Mouse (Mus musculus): ENCODE measurements around the gene Nexmif.

Gene Nexmif

DNA sequence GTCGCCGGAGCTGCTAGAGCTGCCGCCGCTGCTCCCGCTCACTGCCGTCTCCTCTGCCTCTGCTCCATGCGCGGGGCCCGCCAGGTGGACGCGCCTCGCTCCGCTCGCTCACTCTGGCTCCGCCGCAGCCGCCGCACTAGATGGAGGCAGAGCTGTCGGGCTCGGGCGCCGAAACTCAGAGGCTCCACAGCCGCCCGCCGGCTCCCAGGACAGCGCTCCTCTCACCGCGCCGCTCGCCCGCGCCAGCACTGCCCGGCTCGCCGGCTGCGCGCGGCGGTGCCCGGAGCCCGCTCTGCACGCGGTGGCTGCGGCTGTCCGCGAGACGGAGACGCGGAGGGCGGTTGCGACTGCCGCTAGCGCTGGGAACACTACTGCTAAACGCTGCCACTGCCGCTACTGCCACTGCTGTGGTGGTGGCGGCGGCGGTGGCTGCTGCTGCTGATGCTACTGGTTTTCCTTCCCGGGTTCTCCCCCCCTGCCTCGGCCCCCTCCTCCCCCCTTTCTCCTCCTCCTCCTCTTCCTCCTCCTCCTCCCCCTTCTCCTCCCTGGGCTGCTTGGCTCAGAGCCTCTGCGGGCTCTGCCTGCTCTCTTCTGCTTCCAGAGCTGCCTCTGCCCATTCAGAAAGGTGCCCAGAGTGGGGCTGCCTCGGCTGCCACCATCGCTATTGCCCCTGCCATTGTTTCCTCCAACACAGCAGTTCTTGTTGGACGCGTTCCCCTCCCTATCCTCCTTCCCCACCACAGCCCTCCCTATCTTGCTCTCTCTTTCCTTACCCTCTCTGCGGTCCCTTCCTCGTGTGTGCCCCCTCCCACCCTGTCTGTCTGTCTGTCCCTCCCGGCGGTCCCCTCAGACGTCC lies at the start of gene Nexmif:
Nexmif (minus strand) TSS at position 450 of the 856 bp plus-strand sequence.
- peak; percentile 20 for DNase-seq (ENCODE audit: low read depth, low spot score)

DNA sequence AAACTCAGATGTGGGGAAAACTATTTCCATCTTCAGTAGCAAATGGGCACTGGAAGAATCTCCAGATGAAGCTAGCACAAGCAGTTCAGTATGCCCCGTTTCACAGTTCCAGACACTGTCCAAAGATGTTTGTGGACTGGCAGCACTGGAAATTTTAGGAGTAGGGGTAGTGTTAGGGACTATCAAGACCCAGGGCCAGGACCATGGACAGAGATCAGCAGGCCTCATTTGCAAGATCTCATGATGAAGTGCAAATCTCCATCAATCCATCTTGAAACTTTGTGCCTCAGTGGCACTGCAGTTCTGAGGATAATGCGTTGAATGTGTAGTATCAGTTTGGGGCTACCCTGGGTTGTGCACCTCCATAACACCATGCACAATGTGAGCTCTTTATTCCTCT lies 7.7 kb upstream of the Nexmif start:
- DNase-seq (ENCODE audit: low read depth, low spot score), result peak; percentile 24

DNA sequence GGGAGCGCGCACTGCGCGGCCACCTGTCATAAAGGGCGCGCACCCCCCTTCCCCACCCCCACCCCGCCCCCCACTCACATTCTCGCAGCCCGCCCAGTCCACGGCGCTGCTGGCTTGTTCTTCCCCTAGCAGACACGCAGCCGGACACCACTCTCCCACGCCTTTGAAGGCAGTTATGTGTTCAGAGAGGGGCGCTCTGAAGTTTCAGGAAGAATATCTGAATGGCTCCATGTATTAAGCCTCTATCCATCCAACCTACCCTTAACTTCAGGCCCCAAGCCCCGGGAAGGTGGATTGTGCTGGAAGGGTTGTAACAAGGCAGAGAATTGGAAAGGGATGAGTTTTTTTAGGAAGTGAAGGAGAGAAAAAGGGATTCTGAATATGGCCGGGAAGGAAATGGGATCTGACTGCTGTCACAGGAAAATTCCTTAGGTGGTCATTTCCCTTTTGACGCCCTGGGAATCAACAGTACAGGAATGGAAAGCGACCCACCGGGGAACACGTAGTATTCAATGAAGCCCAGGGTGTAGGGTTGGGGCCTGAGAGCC lies 681 bp upstream of the Nexmif start:
- DNase-seq (ENCODE audit: low read depth, low spot score), result no peak

DNA sequence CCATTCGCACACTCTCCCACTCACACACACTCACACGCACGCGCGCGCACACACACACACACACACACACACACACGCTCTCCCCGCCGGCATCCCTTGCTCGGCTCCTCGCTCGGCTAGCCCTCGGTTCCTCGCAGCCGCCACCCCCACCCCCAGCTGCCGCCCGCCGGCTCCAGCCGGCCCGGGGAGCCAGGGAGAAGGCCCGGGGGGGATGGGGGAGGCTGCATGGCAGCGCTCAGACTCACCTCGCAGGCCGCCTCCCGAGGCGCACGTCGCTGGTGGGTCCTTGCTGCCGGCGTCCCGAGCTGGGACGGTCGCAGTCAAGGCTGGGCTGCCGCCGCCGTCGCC lies 623 bp downstream of the Nexmif start:
- peak; percentile 22 for DNase-seq (ENCODE audit: low read depth, low spot score)

DNA sequence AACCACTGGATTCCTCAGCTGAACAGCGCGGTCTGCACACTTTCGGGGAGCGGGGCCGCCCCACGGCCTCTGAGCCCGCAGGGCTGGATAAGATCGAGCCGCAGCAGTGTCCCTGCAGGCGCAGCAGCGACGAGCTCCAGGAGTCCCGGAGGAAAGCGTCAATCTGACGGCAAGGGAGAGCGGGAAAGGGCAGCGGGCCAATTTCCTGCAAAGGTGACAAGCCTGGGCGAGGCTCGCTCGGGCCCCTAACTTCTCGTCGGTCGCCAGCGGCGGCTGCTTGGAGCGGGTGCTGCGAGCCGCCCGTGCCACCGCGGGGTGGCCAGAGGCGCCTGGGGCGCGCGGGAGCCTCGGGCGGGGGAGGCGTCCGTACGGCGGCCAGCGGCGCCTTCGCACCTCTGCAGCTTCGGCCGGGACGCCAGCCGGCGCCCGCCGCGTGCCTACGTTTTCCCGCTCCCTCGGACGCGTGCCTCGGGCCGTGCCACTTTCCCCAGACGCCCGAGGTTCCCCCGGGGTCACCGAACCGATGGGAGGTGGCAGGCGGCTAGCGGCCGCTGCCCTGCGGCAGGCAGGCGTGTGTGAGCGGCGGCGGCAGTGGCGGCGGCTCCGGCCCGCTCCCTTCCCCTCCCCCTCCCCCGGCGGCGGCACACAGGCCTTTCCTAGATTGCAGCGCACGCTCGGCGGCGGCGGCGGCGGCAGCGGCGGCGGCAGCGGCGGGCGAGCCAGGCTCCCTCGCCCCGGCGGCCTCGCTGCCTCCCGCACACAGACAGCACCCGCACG lies 1.2 kb downstream of the Nexmif start:
- DNase-seq (ENCODE audit: low read depth, low spot score), result peak; percentile 39

DNA sequence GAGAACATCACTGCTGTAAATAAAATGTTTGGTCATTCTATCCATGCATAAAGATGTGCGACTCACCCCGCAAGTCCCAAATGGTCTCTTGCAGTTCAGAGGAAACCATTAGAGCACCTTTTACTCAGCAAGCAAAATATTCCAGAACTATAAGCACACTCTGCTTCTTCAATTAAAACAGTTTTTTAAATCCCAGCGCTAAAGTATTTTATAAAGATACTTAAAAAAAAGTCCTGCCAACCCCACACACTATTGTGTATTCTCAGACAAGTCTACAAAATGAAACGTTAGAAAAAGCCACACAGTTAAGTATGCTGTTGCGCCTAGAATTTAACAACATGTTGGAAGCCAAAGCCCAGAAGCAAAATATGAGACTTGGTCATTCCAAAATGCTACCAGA lies 1.9 kb downstream of the Nexmif start:
- DNase-seq (ENCODE audit: low read depth, low spot score), result no peak

DNA sequence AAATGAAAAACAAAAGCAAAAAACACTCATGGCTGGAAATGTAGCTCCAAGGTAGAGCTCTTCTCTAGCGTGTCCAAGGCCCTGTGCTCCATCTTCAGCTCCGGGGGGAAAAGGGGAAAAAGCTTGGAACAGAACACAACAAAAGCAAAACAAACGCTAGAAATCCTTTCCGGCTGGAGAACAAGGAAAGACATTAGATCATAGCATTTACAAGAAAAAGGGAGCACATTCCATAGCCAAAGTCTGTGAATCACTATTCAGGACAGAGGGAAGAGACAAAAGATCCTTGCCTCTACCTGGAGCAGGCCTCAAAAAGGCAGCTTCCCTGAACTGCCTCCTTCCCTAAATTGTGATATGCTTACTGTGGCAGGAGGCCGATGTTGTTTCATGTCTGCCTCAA lies 4.4 kb downstream of the Nexmif start:
- DNase-seq (ENCODE audit: low read depth, low spot score), result peak; percentile 82

DNA sequence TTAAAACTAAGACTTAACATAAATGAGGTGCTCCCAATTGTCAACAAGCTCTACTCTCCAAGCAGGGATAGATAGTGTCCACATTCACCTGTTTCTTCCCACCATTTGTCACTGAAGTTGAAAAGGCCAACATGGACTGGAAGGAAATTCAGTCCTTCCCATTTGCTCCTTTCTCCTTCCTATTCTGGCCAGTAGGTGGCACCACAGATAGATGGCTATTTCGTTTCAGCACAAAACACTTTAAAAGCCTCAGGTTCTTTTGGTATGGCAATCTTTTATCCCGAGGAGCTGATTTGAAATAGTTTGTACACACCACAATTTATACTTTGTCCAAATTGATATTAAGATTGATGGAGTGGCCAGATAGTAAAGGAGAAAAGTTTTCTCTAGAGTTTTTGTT lies 21.7 kb downstream of the Nexmif start:
- DNase-seq (ENCODE audit: low read depth, low spot score), result peak; percentile 37

DNA sequence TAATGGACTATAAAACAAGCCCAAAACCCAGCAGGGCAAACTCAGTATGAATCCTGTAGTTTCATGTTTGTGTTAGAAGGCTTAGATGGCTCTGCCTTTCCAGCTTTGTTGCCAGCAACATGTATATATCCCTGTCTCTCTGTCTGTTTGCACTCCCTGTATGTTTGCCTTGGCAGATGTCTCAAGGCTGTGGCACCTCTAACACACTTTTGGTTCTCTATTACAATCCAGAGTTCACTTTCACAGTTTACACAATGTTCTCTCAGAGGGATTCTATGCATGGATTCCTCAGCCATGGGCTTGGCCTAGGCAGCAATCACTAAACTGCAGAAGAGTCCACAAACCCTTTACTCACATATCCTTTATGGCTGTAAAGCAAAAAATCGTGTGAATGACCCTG lies 50.9 kb downstream of the Nexmif start:
- DNase-seq (ENCODE audit: low read depth, low spot score), result no peak

DNA sequence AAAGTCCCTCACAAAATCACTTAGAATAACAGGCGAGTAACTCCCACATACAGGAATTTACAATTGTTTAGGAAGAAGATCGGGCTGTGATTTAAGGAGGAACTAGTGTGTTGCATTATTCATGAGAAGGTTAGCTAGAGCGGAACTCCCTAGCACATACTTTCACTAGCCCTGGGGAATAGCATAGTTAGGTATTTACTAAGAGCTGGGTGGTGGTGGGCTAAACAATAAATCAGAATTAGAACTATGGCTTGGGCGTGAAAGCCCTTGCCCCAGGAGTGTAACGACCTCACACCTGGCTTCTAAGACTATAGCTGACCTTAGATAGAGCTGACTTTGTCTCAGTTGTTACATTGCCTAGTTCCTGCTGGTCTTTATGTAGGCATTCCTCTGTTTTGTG lies 85.7 kb downstream of the Nexmif start:
- peak; percentile 16 for DNase-seq (ENCODE audit: low read depth, low spot score)

DNA sequence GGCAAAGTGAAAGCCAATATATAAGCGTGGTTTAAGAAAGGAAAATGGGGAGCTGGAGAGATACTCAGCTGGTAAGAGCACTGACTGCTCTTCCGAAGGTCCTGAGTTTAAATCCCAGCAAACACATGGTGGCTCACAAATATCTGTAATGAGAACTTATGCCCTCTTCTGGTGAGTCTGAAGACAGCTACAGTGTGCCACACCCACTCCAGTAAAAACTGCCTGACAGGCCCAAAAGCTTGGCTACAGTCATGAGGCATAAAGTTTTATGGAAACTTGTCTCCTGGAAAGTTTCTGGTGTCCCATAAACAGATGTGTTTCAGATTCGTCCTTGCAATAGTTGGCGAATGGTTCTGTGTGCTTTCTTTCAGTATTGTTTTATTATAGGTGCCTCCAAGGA lies 86.4 kb downstream of the Nexmif start:
- DNase-seq (ENCODE audit: low read depth, low spot score), result peak; percentile 26

DNA sequence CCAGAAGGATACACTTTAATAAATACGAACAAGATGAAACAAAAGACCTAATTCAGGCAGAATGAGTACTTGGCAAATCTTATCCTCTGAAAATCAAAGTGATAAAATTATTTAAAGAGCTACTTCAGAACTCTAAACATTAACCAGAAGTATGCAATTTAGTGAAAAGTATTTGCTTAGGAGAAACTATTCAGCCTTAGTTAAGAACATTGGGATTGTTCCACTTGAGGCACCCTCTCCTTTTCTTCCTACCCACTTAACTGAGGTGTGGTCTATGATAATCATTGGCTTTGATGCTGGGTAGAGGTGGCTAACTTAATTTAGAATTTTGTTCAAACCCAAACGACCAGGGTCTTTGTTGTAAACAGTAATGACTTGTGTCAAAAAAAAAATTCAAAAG lies 146.1 kb downstream of the Nexmif start:
- no peak for DNase-seq (ENCODE audit: low read depth, low spot score)

DNA sequence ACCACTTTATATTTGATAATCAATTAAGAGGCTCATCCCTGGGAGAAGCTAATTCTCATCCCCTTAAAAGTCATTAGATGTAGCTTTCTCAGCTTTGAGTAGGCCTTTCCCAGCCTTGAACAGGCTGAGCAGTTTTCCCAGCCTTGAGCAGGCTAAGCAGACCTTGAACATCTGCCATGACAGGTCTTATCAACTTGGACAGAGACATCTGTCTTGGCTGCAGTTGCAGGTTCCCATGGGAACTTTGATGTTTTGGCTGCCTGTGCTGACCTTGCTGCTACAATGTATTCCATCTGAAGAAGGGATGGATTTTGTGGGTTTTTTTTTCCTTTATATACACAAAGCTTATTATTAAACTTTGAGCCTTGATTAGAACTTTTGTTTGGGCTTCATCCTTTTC lies 160.7 kb downstream of the Nexmif start:
- DNase-seq (ENCODE audit: low read depth, low spot score), result no peak

DNA sequence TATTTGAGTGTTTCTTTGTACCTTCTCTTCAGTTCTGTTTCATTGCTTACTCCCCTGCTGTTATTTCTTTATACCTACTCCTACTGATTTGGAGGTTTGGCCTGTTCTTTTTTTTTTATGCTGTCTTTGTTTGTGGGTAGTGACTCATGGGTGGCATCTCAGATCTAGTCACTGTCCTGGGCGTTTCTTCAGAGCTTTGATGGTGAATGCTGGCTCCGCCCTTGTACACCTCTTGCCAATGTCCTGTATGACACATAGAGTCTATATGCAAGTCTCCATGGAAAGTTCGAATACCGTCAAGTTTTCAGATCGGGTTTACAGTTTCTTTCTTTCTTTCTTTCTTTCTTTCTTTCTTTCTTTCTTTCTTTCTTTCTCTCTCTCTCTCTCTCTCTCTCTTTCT lies 167.1 kb downstream of the Nexmif start:
- DNase-seq (ENCODE audit: low read depth, low spot score), result no peak

DNA sequence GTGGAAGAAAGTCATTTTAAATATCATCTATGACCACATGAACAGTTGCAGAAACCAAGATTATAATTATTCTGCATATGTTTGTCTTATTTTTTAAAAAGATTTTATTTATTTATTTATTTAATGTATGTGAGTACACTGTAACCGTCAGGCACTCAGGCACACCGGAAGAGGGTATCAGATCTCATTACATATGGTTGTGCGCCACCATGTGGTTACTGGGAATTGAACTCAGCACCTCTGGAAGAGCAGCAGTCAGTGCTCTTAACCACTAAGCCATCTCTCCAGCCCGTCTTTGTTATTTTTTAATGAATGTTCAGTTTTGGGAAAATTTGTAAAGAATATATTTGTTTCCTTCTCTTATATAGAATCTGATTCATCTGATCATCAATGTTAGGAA lies 168.2 kb downstream of the Nexmif start:
- DNase-seq (ENCODE audit: low read depth, low spot score), result peak; percentile 6

Measured in ES-CJ7 (cell line).